Mouse (Mus musculus) ES-Bruce4 (cell line): Measurements from ENCODE around the gene Prok2.

Experiments used
- CTCF ChIP-seq: IDR thresholded peaks from one replicate; pipeline ENCODE4 v1.8.1; 2011; ENCODE audit warnings: low read depth, low read length
- EP300 ChIP-seq: IDR thresholded peaks from 2 replicates; pipeline ENCODE4 v1.6.1; 2011; ENCODE audit warnings: low read depth, low read length; ENCODE audit not compliant: insufficient read depth
- POLR2A ChIP-seq: IDR thresholded peaks from one replicate; pipeline ENCODE4 v1.8.1; 2011; ENCODE audit warnings: low read length; ENCODE audit not compliant: insufficient read depth

DNA sequence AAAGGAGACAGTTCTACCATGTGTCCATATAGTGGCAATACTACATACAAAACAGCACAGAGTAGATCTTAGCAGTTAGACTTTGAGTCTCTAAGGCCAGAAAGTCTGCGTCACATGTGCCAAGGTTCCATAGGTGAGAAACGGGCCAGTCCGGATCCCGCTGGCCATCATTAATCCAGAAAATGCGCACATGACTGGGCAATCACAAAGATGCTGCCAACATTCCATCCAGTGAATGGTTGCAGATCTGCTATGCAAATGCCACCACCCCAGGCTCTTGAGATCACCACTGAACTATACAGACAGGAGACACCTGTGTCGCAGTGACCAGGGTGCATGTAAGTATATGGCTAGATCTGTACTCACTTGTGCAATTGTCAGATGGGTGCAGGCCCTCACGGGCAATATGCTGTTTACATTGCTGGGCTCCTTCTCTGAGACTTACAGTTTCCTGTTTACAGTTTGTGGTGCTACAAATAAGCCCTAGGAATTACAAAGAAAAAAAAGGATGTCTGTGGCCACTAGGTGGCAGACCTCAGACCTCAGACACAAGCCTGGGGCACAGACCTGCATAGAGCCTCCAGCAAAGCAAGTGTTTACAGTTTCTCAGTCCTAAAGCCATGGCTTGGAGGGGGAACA lies 55.6 kb downstream of the Prok2 start:
- TF ChIP-seq CTCF (peak; percentile 68), POLR2A (no peak), EP300 (no peak)
